Mouse (Mus musculus) small intestine, adult 2 months (tissue): ENCODE measurements around the gene Rrp8.

Experiments
- CTCF ChIP-seq: fragments of 200-500 bp; IDR thresholded peaks from 2 replicates; pipeline ENCODE4 v1.5.1; 2012; ENCODE audit warnings: low read depth, mild to moderate bottlenecking, control low read depth, inconsistent platforms, low read length, moderate library complexity, mixed read lengths; ENCODE audit not compliant: insufficient replicate concordance, insufficient read length; ENCODE audit errors: extremely low read depth
- POLR2A ChIP-seq: fragments of 200-500 bp; IDR thresholded peaks from 2 replicates; pipeline ENCODE4 v1.6.1; 2012; ENCODE audit warnings: low read depth, mild to moderate bottlenecking, control low read depth, inconsistent platforms, low read length, moderate library complexity

GRCm38 (mm10) chr7:105774661-105775060 lies 37.5 kb upstream of the Rrp8 start:
- TF ChIP-seq CTCF (no peak), POLR2A (no peak)
